Mouse (Mus musculus) adipose tissue, adult 10 weeks (tissue): ENCODE measurements around the gene Cdk18. TPM values are rescaled to one million over a fixed set of nuclear protein-coding genes. Genes with fewer than 3 reads are reported as not detected.

Source experiments
- polyA plus RNA-seq: library from polyadenylated mRNA; stranded (reverse); fragments of 350-450 nt; fragmentation: Illumina TruSeq; extraction: RNeasy Lipid Tissue Mini Kit (QIAGEN cat#74804); gene quantifications from one replicate; pipeline ENCODE4 v1.2.3, GENCODE M21; 2014; ENCODE audit warnings: low read depth, low replicate concordance

Gene Cdk18
- 6.9 TPM for polyA plus RNA-seq

GRCm38 (mm10) chr1:132139416-132139864 is at the start of gene Cdk18:
TSS of gene Cdk18 (minus strand) at chr1:132139684.

GRCm38 (mm10) chr1:132067261-132068255 is 71.9 kb downstream of the Cdk18 start, which contains the start of gene Mfsd4a:
TSS of gene Mfsd4a (minus strand) at chr1:132068062.

Other genes starting within 250 kb of the Cdk18 start
- gene Nucks1, start 229.2 kb downstream of the Cdk18 start, polyA plus RNA-seq: 32.4 TPM
- 30.5 TPM for gene Slc45a3, start 176.7 kb downstream of the Cdk18 start, polyA plus RNA-seq
- 33.4 TPM for gene Elk4, start 132.1 kb downstream of the Cdk18 start, polyA plus RNA-seq
- 1.3 TPM for gene Mfsd4a, start 71.6 kb downstream of the Cdk18 start, polyA plus RNA-seq
- gene Lemd1, start 51.7 kb upstream of the Cdk18 start, polyA plus RNA-seq: 2.6 TPM
- 0.50 TPM for gene AC124108.1, start 51.8 kb upstream of the Cdk18 start, polyA plus RNA-seq
- gene Gm10188, start 90.1 kb upstream of the Cdk18 start, polyA plus RNA-seq: not detected
- gene Klhdc8a, start 158.9 kb upstream of the Cdk18 start, polyA plus RNA-seq: 0.20 TPM
- gene Nuak2, start 176.4 kb upstream of the Cdk18 start, polyA plus RNA-seq: 6.0 TPM